Mouse (Mus musculus): Measurements from ENCODE around the gene Aox2. TPM values are rescaled to one million over a fixed set of nuclear protein-coding genes. Genes with fewer than 3 reads are reported as not detected.

Aox2 gene
- polyA plus RNA-seq, 1 experiment from 2014 or later = 0.34 TPM

- Histone ChIP-seq H3K27ac (no peak overlapping the region), H3K9ac (no peak overlapping the region), H3K4me2 (no peak overlapping the region), H3K27me3 (no peaks in the 10 kb centered on the region), H3K4me1 (peaks cover 11% of the 10 kb centered on the region; the same call in 1 of the 2 replicates), H3K36me3 (no peaks in the 10 kb centered on the region), H3K4me3 (no peak overlapping the region), H3K9me3 (no peaks in the 10 kb centered on the region)
- 86% methylated on average over 8 of the region's 8 CpGs for WGBS
- no peak for ATAC-seq (ENCODE audit: insufficient number of reproducible peaks, insufficient read depth, low FRiP score, low TSS enrichment, low read depth)
Measured at GRCm38 (mm10) chr1:58308594-58308993, 30.5 kb downstream of the Aox2 start.

GRCm38 (mm10) chr1:58309853-58310252 lies 31.7 kb downstream of the Aox2 start:
- no peak for ATAC-seq (ENCODE audit: insufficient number of reproducible peaks, insufficient read depth, low FRiP score, low TSS enrichment, low read depth)
- Histone ChIP-seq H3K27me3 (no peaks in the 10 kb centered on the region), H3K4me2 (no peak overlapping the region), H3K27ac (no peak overlapping the region), H3K36me3 (no peaks in the 10 kb centered on the region), H3K9me3 (no peaks in the 10 kb centered on the region), H3K4me1 (0 out of 2 replicates have a peak, but pooled peaks cover 2% of the 10 kb centered on the region), H3K4me3 (no peak overlapping the region), H3K9ac (no peak overlapping the region)
- 81% methylated on average over 4 of the region's 4 CpGs for WGBS

- 77% methylated on average over 7 of the region's 7 CpGs for WGBS
- Histone ChIP-seq H3K9ac (no peak overlapping the region), H3K4me2 (no peak overlapping the region), H3K4me1 (0 out of 2 replicates have a peak, but pooled peaks cover 2% of the 10 kb centered on the region), H3K36me3 (no peaks in the 10 kb centered on the region), H3K27me3 (no peaks in the 10 kb centered on the region), H3K27ac (no peak overlapping the region), H3K4me3 (no peak overlapping the region), H3K9me3 (no peaks in the 10 kb centered on the region)
- ATAC-seq (ENCODE audit: insufficient number of reproducible peaks, insufficient read depth, low FRiP score, low TSS enrichment, low read depth) = no peak
Measured at GRCm38 (mm10) chr1:58311221-58311864, 33.2 kb downstream of the Aox2 start.

- Histone ChIP-seq H3K27ac (no peak overlapping the region), H3K9me3 (no peaks in the 10 kb centered on the region), H3K9ac (no peak overlapping the region), H3K4me3 (no peak overlapping the region), H3K4me2 (no peak overlapping the region), H3K36me3 (no peaks in the 10 kb centered on the region), H3K27me3 (no peaks in the 10 kb centered on the region), H3K4me1 (no peaks in the 10 kb centered on the region)
- ATAC-seq (ENCODE audit: insufficient number of reproducible peaks, insufficient read depth, low FRiP score, low TSS enrichment, low read depth) = no peak
- WGBS = 85% methylated on average over 8 of the region's 8 CpGs
Measured at GRCm38 (mm10) chr1:58313173-58313572, 35.0 kb downstream of the Aox2 start.

- Histone ChIP-seq H3K27me3 (no peaks in the 10 kb centered on the region), H3K4me1 (no peaks in the 10 kb centered on the region), H3K9me3 (no peaks in the 10 kb centered on the region), H3K36me3 (no peaks in the 10 kb centered on the region), H3K9ac (no peak overlapping the region), H3K27ac (no peak overlapping the region), H3K4me3 (no peak overlapping the region), H3K4me2 (no peak overlapping the region)
- ATAC-seq (ENCODE audit: insufficient number of reproducible peaks, insufficient read depth, low FRiP score, low TSS enrichment, low read depth) = no peak
- 65% methylated on average over 6 of the region's 6 CpGs for WGBS
Measured at GRCm38 (mm10) chr1:58315532-58315931, 37.4 kb downstream of the Aox2 start.

- H3K36me3 ChIP-seq = no peaks in the 10 kb centered on the region
- H3K4me1 ChIP-seq = peaks cover 12% of the 10 kb centered on the region; the same call in 1 of the 2 replicates
- no peak overlapping the region for H3K27ac ChIP-seq
- peak overlapping the region; percentile 29 for H3K4me3 ChIP-seq
- WGBS = 36% methylated on average over 4 of the region's 4 CpGs
- ATAC-seq (ENCODE audit: insufficient number of reproducible peaks, insufficient read depth, low FRiP score, low TSS enrichment, low read depth) = no peak
- H3K27me3 ChIP-seq = no peaks in the 10 kb centered on the region
- peak overlapping the region; percentile 41; the same call in 1 of the 2 replicates for H3K9ac ChIP-seq
- H3K9me3 ChIP-seq = no peaks in the 10 kb centered on the region
- H3K4me2 ChIP-seq = peak overlapping the region; percentile 50
Measured at GRCm38 (mm10) chr1:58333222-58333621, 55.1 kb downstream of the Aox2 start.

GRCm38 (mm10) chr1:58339901-58340300 lies 61.8 kb downstream of the Aox2 start:
- H3K36me3 ChIP-seq = no peaks in the 10 kb centered on the region
- no peak overlapping the region for H3K27ac ChIP-seq
- H3K27me3 ChIP-seq = no peaks in the 10 kb centered on the region
- H3K4me3 ChIP-seq = no peak overlapping the region
- no peak overlapping the region for H3K4me2 ChIP-seq
- H3K9me3 ChIP-seq = no peaks in the 10 kb centered on the region
- 86% methylated on average over 1 of the region's 1 CpGs for WGBS
- no peak for ATAC-seq (ENCODE audit: insufficient number of reproducible peaks, insufficient read depth, low FRiP score, low TSS enrichment, low read depth)
- H3K4me1 ChIP-seq = no peaks in the 10 kb centered on the region
- no peak overlapping the region for H3K9ac ChIP-seq

GRCm38 (mm10) chr1:58341576-58341975 lies 63.5 kb downstream of the Aox2 start:
- Histone ChIP-seq H3K9ac (no peak overlapping the region), H3K4me2 (no peak overlapping the region), H3K9me3 (no peaks in the 10 kb centered on the region), H3K27me3 (no peaks in the 10 kb centered on the region), H3K4me3 (no peak overlapping the region), H3K27ac (no peak overlapping the region), H3K36me3 (no peaks in the 10 kb centered on the region), H3K4me1 (no peaks in the 10 kb centered on the region)
- 25% methylated on average over 7 of the region's 7 CpGs for WGBS
- ATAC-seq (ENCODE audit: insufficient number of reproducible peaks, insufficient read depth, low FRiP score, low TSS enrichment, low read depth) = no peak

- 75% methylated on average over 4 of the region's 4 CpGs for WGBS
- Histone ChIP-seq H3K27me3 (no peaks in the 10 kb centered on the region), H3K4me1 (no peaks in the 10 kb centered on the region), H3K9ac (no peak overlapping the region), H3K36me3 (no peaks in the 10 kb centered on the region), H3K27ac (no peak overlapping the region), H3K9me3 (no peaks in the 10 kb centered on the region), H3K4me2 (no peak overlapping the region), H3K4me3 (no peak overlapping the region)
- no peak for ATAC-seq (ENCODE audit: insufficient number of reproducible peaks, insufficient read depth, low FRiP score, low TSS enrichment, low read depth)
Measured at GRCm38 (mm10) chr1:58343861-58344260, 65.7 kb downstream of the Aox2 start.

- Histone ChIP-seq H3K9me3 (no peaks in the 10 kb centered on the region), H3K9ac (no peak overlapping the region), H3K36me3 (no peaks in the 10 kb centered on the region), H3K27me3 (no peaks in the 10 kb centered on the region), H3K4me2 (no peak overlapping the region), H3K4me3 (no peak overlapping the region), H3K27ac (no peak overlapping the region), H3K4me1 (no peaks in the 10 kb centered on the region)
- ATAC-seq (ENCODE audit: insufficient number of reproducible peaks, insufficient read depth, low FRiP score, low TSS enrichment, low read depth) = no peak
- 86% methylated on average over 5 of the region's 5 CpGs for WGBS
Measured at GRCm38 (mm10) chr1:58344570-58344969, 66.4 kb downstream of the Aox2 start.

GRCm38 (mm10) chr1:58346159-58346558 lies 68.0 kb downstream of the Aox2 start:
- no peak for ATAC-seq (ENCODE audit: insufficient number of reproducible peaks, insufficient read depth, low FRiP score, low TSS enrichment, low read depth)
- H3K36me3 ChIP-seq = no peaks in the 10 kb centered on the region
- H3K27me3 ChIP-seq = no peaks in the 10 kb centered on the region

GRCm38 (mm10) chr1:58348712-58349111 lies 70.6 kb downstream of the Aox2 start:
- Histone ChIP-seq H3K4me2 (no peak overlapping the region), H3K27me3 (no peaks in the 10 kb centered on the region), H3K9ac (no peak overlapping the region), H3K36me3 (no peaks in the 10 kb centered on the region), H3K4me1 (peaks cover 4% of the 10 kb centered on the region; the same call in 1 of the 2 replicates), H3K4me3 (no peak overlapping the region), H3K27ac (no peak overlapping the region), H3K9me3 (no peaks in the 10 kb centered on the region)
- no peak for ATAC-seq (ENCODE audit: insufficient number of reproducible peaks, insufficient read depth, low FRiP score, low TSS enrichment, low read depth)
- WGBS = 80% methylated on average over 6 of the region's 6 CpGs

More at GRCm38 (mm10) chr1:58346159-58346558, 68.0 kb downstream of the Aox2 start:
- WGBS = 94% methylated on average over 14 of the region's 14 CpGs
- Histone ChIP-seq H3K9ac (no peak overlapping the region), H3K27ac (no peak overlapping the region), H3K4me2 (no peak overlapping the region), H3K4me1 (no peaks in the 10 kb centered on the region), H3K9me3 (no peaks in the 10 kb centered on the region), H3K4me3 (no peak overlapping the region)

Measured in embryonic facial prominence, embryonic 13.5 days (tissue).